Mouse (Mus musculus): Measurements from ENCODE around the gene Stk25.

DNA sequence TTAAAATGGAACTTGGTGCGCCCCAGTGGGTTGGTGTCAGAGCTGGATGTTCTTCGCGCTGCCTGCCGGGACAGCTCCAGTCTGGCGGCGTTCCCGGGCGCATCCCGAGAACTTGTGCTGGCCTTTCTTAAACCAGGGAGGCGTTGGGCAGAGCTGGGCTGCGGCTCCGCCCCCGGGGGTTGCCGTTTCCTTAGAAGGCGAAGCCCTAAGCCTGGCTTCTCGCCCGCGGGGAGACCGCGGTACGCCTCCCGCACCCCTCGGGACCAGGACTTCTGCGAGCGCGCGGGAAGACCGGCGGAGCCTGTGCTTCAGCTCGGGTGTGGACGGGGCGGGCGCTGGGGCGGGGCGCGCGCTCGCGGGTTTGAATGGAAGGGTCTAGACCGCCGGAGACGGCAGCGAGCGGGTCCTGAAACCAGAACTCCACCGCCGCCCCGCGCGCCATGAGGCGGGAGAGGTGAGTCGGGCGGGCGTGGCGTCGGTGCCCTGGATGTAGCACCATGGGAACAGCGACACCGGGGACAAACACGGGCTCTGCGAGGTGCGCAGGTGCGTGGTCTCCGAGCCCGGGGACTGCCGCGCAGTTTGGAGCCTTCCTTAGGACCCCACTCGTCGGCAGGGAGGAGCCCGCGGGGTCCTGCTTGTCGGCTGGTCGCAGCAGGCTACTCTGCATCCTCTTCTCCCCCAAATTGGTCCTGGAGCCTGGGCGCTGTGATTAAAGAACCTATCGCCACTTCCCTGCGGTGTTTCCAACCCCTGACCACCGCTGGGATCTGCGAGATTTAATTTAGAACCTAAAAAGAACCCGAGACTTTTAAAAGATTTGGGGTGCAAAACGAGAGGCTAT is 27.2 kb upstream of the Stk25 start, which contains the start of gene Bok:
- TF ChIP-seq POLR2A (IDR thresholded peaks at IDR 0.05; ENCODE audit: low read depth, low read length) (0 out of 2 replicates have a peak, but pooled peaks have one; percentile 30), CTCF (IDR thresholded peaks at IDR 0.05; ENCODE audit: extremely low read depth, insufficient read length, insufficient replicate concordance, low read depth, low read length) (no peak)

Data from small intestine, adult 2 months (tissue).